Mouse (Mus musculus): ENCODE results near the gene Usp47. TPM values are rescaled to one million over a fixed set of nuclear protein-coding genes. Genes with fewer than 3 reads are reported as not detected.
"Not testable (repeated sequence)": the region's sequence is repeated elsewhere in the genome, so short reads cannot be mapped to it uniquely, and the experiment has no call there.

Gene Usp47
- polyA plus RNA-seq, 1 experiment from 2014 or later: 82.0 TPM

DNA sequence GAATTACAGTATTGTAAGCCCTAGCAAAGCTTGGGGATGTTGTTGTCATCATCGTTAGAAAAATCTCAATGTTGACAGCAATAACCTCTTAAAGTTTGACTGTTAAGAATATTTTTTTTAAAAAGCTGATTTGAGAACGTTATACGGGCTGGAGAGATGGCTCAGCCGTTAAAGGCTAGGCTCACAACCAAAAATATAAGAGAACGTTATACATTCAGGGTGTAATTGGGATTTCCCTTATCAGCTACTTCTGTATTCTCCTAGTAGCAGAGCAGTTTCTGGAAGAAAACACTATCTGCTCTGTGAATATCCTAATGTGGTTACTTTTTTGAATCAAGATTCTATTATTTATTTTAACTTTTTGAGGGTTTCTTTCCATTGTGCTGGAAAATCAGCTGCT, 25.3 kb downstream of the Usp47 start:
- DNase-seq (ENCODE audit: low spot score): no peak
- no peaks in the 10 kb centered on the region for H3K27me3 ChIP-seq (replicated peaks; ENCODE audit: control insufficient read depth, insufficient read depth, low read length)
- WGBS: 94% methylated on average over 5 of the region's 5 CpGs
- H3K4me1 ChIP-seq (ENCODE audit: control insufficient read depth, insufficient read depth, low read length): no peaks in the 10 kb centered on the region; the same call in 1 of the 2 replicates
- H3K27ac ChIP-seq (ENCODE audit: low read depth, low read length): no peak overlapping the region
- no peak overlapping the region for H3K4me2 ChIP-seq (ENCODE audit: low read length)
- no peaks in the 10 kb centered on the region for H3K9me3 ChIP-seq (replicated peaks; ENCODE audit: control insufficient read depth, low read length)
- H3K36me3 ChIP-seq (ENCODE audit: control insufficient read depth, insufficient read depth, low read length): no peaks in the 10 kb centered on the region
- H3K9ac ChIP-seq (ENCODE audit: low read length): no peak overlapping the region
- no peak overlapping the region for H3K4me3 ChIP-seq (ENCODE audit: low read depth, low read length)
- ATAC-seq: no peak

DNA sequence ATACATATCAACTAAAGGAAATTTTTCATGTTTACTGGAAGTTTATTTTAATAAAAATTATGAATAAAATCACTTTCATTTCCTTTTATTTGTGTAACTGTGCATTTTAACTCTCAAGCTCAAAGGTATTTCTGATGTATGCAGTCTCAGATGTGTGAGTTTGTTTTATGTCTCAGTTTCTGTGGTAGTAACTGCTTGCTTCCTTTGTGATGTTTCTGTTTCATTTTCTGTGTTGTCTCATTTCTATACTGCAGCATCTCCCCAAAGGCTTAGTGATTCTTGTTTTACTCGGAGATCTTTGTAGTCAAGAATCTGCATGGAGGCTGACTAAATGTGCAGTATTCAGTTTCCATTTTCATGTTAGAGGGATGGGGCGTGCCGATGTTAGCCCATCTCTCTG, 30.4 kb downstream of the Usp47 start:
- H3K4me1 ChIP-seq (ENCODE audit: control insufficient read depth, insufficient read depth, low read length): no peaks in the 10 kb centered on the region
- ATAC-seq: no peak
- DNase-seq (ENCODE audit: low spot score): no peak
- no peak overlapping the region for H3K9ac ChIP-seq (ENCODE audit: low read length)
- no peak overlapping the region for H3K4me2 ChIP-seq (ENCODE audit: low read length)
- peaks cover 26% of the 10 kb centered on the region for H3K36me3 ChIP-seq (ENCODE audit: control insufficient read depth, insufficient read depth, low read length)
- no peaks in the 10 kb centered on the region for H3K9me3 ChIP-seq (replicated peaks; ENCODE audit: control insufficient read depth, low read length)
- H3K27ac ChIP-seq (ENCODE audit: low read depth, low read length): no peak overlapping the region
- WGBS: 86% methylated on average over 3 of the region's 3 CpGs
- H3K27me3 ChIP-seq (replicated peaks; ENCODE audit: control insufficient read depth, insufficient read depth, low read length): no peaks in the 10 kb centered on the region
- no peak overlapping the region for H3K4me3 ChIP-seq (ENCODE audit: low read depth, low read length)

DNA sequence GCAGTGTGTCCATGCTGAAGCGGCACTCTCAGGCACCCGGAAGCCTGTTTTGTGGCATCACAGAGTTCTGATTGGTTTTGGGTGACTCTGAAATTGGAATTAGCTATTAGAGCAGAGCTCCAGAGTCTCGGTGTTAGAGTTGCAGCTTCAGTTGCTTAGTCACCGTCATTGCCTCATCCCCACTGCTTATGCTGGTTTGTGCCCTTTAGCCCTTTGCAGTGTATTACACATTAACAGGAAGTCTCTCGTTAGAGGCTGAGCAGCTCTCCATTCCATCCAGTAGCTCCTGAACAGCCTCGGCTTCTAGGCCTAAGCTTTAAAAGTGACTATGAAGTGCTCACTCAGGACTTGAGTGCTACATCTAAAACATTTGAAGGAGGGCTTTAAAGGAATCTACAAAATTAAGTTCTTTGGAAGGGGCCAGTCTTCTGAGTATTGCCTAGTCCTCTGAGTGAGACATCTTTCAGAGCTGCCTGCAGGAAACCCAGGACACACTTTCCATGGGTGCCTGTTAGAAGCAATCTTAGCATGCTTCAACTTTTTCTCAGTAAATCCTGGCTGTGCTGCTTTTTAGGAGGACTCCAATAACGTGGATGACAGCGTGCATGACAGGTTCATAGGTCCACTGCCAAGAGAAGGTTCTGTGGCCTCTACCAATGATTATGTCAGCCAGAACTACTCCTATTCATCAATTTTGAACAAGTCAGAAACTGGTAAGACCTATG, 32.8 kb downstream of the Usp47 start:
- Histone ChIP-seq H3K4me2 (ENCODE audit: low read length) (no peak overlapping the region), H3K4me1 (ENCODE audit: control insufficient read depth, insufficient read depth, low read length) (no peaks in the 10 kb centered on the region), H3K9ac (ENCODE audit: low read length) (no peak overlapping the region), H3K27me3 (replicated peaks; ENCODE audit: control insufficient read depth, insufficient read depth, low read length) (no peaks in the 10 kb centered on the region), H3K4me3 (ENCODE audit: low read depth, low read length) (no peak overlapping the region), H3K9me3 (replicated peaks; ENCODE audit: control insufficient read depth, low read length) (no peaks in the 10 kb centered on the region), H3K36me3 (ENCODE audit: control insufficient read depth, insufficient read depth, low read length) (peaks cover 32% of the 10 kb centered on the region), H3K27ac (ENCODE audit: low read depth, low read length) (no peak overlapping the region)
- no peak for DNase-seq (ENCODE audit: low spot score)
- 89% methylated on average over 8 of the region's 8 CpGs for WGBS
- no peak for ATAC-seq

DNA sequence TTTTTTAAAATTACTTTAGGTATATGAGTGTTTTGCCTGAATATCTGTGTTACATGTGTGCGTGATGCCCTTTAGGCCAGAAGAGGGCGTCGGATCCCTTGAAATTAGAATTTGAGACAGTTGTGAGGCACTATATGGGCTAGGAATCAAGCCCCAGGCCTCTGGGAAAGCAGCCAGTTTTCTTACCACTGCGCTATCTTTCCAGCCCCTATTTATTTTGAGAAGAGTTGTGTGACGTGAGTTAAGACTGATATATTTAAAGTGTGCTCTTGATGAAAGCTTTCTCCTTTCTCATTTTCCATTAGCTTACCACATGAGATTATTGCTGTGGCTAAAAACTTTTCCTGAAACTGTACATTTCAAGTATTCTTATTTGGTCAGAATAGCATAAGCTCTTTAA, 51.6 kb downstream of the Usp47 start:
- Histone ChIP-seq H3K4me3 (ENCODE audit: low read depth, low read length) (no peak overlapping the region), H3K27me3 (replicated peaks; ENCODE audit: control insufficient read depth, insufficient read depth, low read length) (no peaks in the 10 kb centered on the region), H3K9ac (ENCODE audit: low read length) (no peak overlapping the region), H3K36me3 (ENCODE audit: control insufficient read depth, insufficient read depth, low read length) (peaks cover 51% of the 10 kb centered on the region), H3K27ac (ENCODE audit: low read depth, low read length) (no peak overlapping the region), H3K4me2 (ENCODE audit: low read length) (no peak overlapping the region), H3K4me1 (ENCODE audit: control insufficient read depth, insufficient read depth, low read length) (no peaks in the 10 kb centered on the region), H3K9me3 (replicated peaks; ENCODE audit: control insufficient read depth, low read length) (no peaks in the 10 kb centered on the region)
- 90% methylated on average over 5 of the region's 5 CpGs for WGBS
- DNase-seq (ENCODE audit: low spot score): no peak
- no peak for ATAC-seq

DNA sequence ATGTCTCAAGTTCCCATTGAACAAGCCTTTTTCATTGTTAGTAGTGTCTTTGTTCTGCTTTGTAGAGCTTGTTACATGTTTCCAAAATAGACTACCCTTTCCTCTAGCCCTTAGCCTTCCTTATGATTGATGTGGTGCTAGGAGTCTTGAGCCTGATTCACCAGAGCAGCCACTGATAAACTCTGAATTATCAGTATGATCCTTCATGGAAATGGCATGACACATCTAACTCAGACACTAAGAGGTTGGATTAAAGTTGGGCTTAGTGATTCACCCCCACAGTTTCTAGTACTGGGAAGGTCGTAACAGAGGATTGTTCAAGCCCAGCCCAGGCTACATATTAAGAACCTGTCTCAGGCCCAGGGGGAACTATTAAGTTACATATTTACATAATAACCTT, 59.3 kb downstream of the Usp47 start:
- Histone ChIP-seq H3K27me3 (replicated peaks; ENCODE audit: control insufficient read depth, insufficient read depth, low read length) (no peaks in the 10 kb centered on the region), H3K9me3 (replicated peaks; ENCODE audit: control insufficient read depth, low read length) (no peaks in the 10 kb centered on the region), H3K4me2 (ENCODE audit: low read length) (no peak overlapping the region), H3K27ac (ENCODE audit: low read depth, low read length) (no peak overlapping the region), H3K4me1 (ENCODE audit: control insufficient read depth, insufficient read depth, low read length) (no peaks in the 10 kb centered on the region), H3K36me3 (ENCODE audit: control insufficient read depth, insufficient read depth, low read length) (peaks cover 62% of the 10 kb centered on the region), H3K4me3 (ENCODE audit: low read depth, low read length) (no peak overlapping the region), H3K9ac (ENCODE audit: low read length) (no peak overlapping the region)
- DNase-seq (ENCODE audit: low spot score) (no peak), ATAC-seq (no peak)
- 91% methylated on average over 1 of the region's 1 CpGs for WGBS

DNA sequence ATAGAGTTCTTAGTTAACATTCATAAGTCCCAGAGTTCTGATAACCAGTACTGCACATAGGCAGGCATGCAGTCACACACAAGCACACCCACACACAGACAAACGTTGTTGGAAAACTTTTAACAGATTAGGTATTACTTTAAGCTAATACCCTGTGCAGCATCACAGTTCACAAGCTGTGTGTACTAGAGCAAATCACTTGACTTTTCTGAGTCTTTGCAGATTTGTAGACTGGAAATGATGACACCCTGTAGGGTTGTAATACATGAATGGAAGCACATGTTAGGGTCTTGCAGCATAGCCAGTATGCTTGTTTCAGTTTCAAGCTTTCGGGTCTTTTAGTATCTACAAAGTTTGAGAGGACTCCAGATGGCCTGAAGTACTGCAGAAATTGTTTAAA, 60.9 kb downstream of the Usp47 start:
- Histone ChIP-seq H3K9me3 (replicated peaks; ENCODE audit: control insufficient read depth, low read length) (no peaks in the 10 kb centered on the region), H3K4me2 (ENCODE audit: low read length) (no peak overlapping the region), H3K9ac (ENCODE audit: low read length) (no peak overlapping the region), H3K36me3 (ENCODE audit: control insufficient read depth, insufficient read depth, low read length) (peaks cover 60% of the 10 kb centered on the region), H3K4me1 (ENCODE audit: control insufficient read depth, insufficient read depth, low read length) (no peaks in the 10 kb centered on the region), H3K27me3 (replicated peaks; ENCODE audit: control insufficient read depth, insufficient read depth, low read length) (no peaks in the 10 kb centered on the region), H3K4me3 (ENCODE audit: low read depth, low read length) (no peak overlapping the region), H3K27ac (ENCODE audit: low read depth, low read length) (no peak overlapping the region)
- no peak for DNase-seq (ENCODE audit: low spot score)
- WGBS: 84% methylated on average over 2 of the region's 2 CpGs
- no peak for ATAC-seq

DNA sequence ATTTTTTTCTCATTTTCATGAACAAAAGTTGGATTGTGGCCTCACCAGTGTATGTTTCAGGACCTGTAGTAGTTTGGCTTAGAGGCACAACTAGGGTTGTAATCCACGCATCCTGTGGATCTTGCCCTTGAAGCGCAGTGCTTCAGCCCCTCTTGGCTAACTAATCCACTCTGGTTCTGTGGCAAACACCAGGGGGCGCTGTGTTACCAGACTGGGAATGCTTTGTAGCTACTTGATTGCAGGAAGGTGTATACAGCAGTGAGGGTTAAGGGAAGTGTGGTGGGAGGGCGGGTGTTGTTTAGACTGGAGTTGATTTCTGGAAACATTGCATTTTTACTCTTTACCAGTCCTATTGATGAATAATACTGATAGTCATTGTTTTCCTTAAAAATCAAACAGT, 61.8 kb downstream of the Usp47 start:
- WGBS: 31% methylated on average over 4 of the region's 4 CpGs
- Histone ChIP-seq H3K4me3 (ENCODE audit: low read depth, low read length) (no peak overlapping the region), H3K4me1 (ENCODE audit: control insufficient read depth, insufficient read depth, low read length) (no peaks in the 10 kb centered on the region), H3K27me3 (replicated peaks; ENCODE audit: control insufficient read depth, insufficient read depth, low read length) (no peaks in the 10 kb centered on the region), H3K36me3 (ENCODE audit: control insufficient read depth, insufficient read depth, low read length) (peaks cover 60% of the 10 kb centered on the region), H3K9ac (ENCODE audit: low read length) (no peak overlapping the region), H3K27ac (ENCODE audit: low read depth, low read length) (no peak overlapping the region), H3K4me2 (ENCODE audit: low read length) (no peak overlapping the region), H3K9me3 (replicated peaks; ENCODE audit: control insufficient read depth, low read length) (no peaks in the 10 kb centered on the region)
- DNase-seq (ENCODE audit: low spot score) (peak; percentile 89), ATAC-seq (peak; percentile 44; the same call in 1 of the 2 replicates)

DNA sequence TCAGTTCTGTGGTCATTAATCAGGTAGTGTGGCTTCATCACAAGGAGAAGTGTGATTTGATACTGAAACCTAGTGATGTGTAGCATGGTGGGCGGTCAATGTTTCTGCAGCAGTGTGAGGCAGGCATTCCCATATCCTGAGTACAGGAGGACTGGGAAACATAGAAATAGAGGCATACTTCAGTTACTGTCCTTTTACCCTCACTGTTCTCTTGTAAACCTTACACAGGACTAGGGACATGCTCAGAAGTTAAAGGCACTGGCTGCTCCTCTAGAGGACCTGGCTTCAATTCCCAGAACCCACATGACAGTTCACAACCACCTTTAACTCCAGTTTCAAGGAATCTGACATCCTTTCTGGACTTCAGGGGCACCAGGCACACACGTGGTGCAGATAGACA, 62.9 kb downstream of the Usp47 start:
- no peaks in the 10 kb centered on the region for H3K4me1 ChIP-seq (ENCODE audit: control insufficient read depth, insufficient read depth, low read length)
- H3K36me3 ChIP-seq (ENCODE audit: control insufficient read depth, insufficient read depth, low read length): peaks cover 64% of the 10 kb centered on the region
- ATAC-seq (no peak), DNase-seq (ENCODE audit: low spot score) (no peak)
- H3K27me3 ChIP-seq (replicated peaks; ENCODE audit: control insufficient read depth, insufficient read depth, low read length): no peaks in the 10 kb centered on the region
- no peak overlapping the region for H3K27ac ChIP-seq (ENCODE audit: low read depth, low read length)
- no peak overlapping the region for H3K9ac ChIP-seq (ENCODE audit: low read length)
- H3K4me2 ChIP-seq (ENCODE audit: low read length): no peak overlapping the region
- H3K9me3 ChIP-seq (replicated peaks; ENCODE audit: control insufficient read depth, low read length): no peaks in the 10 kb centered on the region
- H3K4me3 ChIP-seq (ENCODE audit: low read depth, low read length): no peak overlapping the region
- WGBS: 90% methylated on average over 2 of the region's 2 CpGs

DNA sequence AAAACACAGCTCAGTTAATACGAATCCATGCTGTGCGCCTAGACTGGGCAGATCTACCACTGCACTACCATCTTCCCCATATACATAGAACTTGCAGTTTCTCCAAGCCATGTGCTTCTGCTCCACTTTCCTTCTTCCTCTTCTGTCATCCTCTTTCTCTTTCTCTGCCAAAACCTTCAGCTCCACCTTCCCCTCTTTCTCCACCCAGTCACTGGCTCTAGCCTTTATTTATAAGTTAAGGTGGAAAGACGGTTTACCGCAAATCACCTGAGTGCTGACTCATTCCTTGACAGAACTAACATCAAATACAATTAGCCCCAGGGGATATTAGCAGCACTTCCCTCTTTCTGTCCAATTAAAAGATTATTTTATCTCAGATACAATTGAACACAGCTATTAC, 71.6 kb downstream of the Usp47 start:
- not testable (repeated sequence) for H3K27ac ChIP-seq (ENCODE audit: low read depth, low read length); H3K4me1 ChIP-seq (ENCODE audit: control insufficient read depth, insufficient read depth, low read length); ATAC-seq; H3K4me2 ChIP-seq (ENCODE audit: low read length); DNase-seq (ENCODE audit: low spot score); H3K27me3 ChIP-seq (replicated peaks; ENCODE audit: control insufficient read depth, insufficient read depth, low read length); H3K4me3 ChIP-seq (ENCODE audit: low read depth, low read length); H3K9ac ChIP-seq (ENCODE audit: low read length); H3K9me3 ChIP-seq (replicated peaks; ENCODE audit: control insufficient read depth, low read length)
- H3K36me3 ChIP-seq (ENCODE audit: control insufficient read depth, insufficient read depth, low read length): peaks cover 78% of the 10 kb centered on the region
- 91% methylated on average over 4 of the region's 4 CpGs for WGBS
